Mouse (Mus musculus) neutrophil, adult 65 days (primary cell): Measurements from ENCODE around the gene Gm15217. TPM values are rescaled to one million over a fixed set of nuclear protein-coding genes. Genes with fewer than 3 reads are reported as not detected.

Experiments used
- total RNA-seq: library from RNA; stranded (reverse); gene quantifications from 2 replicates; pipeline ENCODE4 v1.2.4, GENCODE M21; 2023

The Gm15217 gene
- total RNA-seq, result not detected in 2 replicates

GRCm38 (mm10) chr14:46379285-46379684 lies at the start of gene Gm15217:
Gm15217 (plus strand) TSS chr14:46379414.

DNA sequence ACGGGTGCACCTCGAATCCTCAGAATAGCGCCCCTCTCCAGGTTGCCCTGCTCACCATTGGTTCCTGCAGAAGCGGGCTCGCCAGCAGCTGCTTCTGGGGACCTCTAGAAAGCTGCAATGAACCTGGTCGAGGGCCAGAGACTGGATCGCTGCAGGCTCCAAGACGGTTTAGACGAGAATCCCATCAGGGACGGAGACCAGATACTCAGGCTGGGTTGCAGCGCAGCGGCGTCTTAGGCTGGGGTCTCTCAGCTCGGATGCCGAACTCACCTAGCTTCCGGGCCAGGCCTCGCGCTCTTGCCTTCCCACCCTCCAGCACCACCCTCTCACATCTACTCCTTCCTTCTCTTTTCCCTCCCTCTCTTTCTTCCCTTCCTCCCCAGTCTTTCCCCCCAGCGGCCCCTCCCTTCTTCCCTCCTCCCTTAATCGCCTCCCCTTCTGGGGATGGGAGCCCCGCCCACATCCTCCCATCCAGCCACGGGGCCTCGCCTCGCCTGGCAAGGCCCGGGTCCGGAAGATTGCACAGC lies 11.1 kb downstream of the Gm15217 start, which contains the start of gene Bmp4:
TSS of gene Bmp4 (minus strand) at position 421 of the 527 bp plus-strand sequence.

Other genes starting within 250 kb of the Gm15217 start
- not detected in 2 replicates for gene Bmp4, start 11.3 kb downstream of the Gm15217 start, total RNA-seq